Mouse (Mus musculus) olfactory bulb, adult 2 months (tissue): ENCODE measurements around the gene Mxra7. TPM values are rescaled to one million over a fixed set of nuclear protein-coding genes. Genes with fewer than 3 reads are reported as not detected.

ENCODE experiments used
- H3K27ac ChIP-seq: fragments of 200-500 bp; 2 replicates; pipeline ENCODE4 v1.5.1; 2012; ENCODE audit warnings: low read depth, low read length; ENCODE audit not compliant: insufficient read depth
- H3K4me1 ChIP-seq: fragments of 200-500 bp; 2 replicates; pipeline ENCODE4 v1.6.1; 2012; ENCODE audit warnings: low read length; ENCODE audit not compliant: control insufficient read depth, insufficient read depth
- H3K4me3 ChIP-seq: fragments of 200-500 bp; 2 replicates; pipeline ENCODE4 v1.5.1; 2012; ENCODE audit warnings: mild to moderate bottlenecking, low read depth, low read length, moderate library complexity; ENCODE audit not compliant: insufficient read depth
- CTCF ChIP-seq: fragments of 200-500 bp; IDR thresholded peaks from 2 replicates; pipeline ENCODE4 v1.5.1; 2012; ENCODE audit warnings: low read depth, mild to moderate bottlenecking, low read length, moderate library complexity; ENCODE audit not compliant: insufficient read depth
- POLR2A ChIP-seq: fragments of 200-500 bp; IDR thresholded peaks from 2 replicates; pipeline ENCODE4 v1.6.1; 2012; ENCODE audit warnings: mild to moderate bottlenecking, low read depth, low read length, moderate library complexity; ENCODE audit not compliant: insufficient read depth
- WGBS: fragments of 180-500 bp; shearing (Covaris S2); methylation state at CpG from one replicate; pipeline ENCODE4 v1.1.7; 2018; 5-methylcytosine and 5-hydroxymethylcytosine counted together
- polyA plus RNA-seq: library from polyadenylated mRNA; stranded (reverse); fragments of >200 nt; gene quantifications from 2 replicates; pipeline ENCODE4 v1.2.4, GENCODE M21; 2012; ENCODE audit warnings: low replicate concordance; ENCODE audit not compliant: missing spikeins, insufficient read depth, insufficient read length

Mxra7 gene
- polyA plus RNA-seq, 1 experiment: not detected

GRCm38 (mm10) chr11:116807116-116807515 lies 20.7 kb downstream of the Mxra7 start:
- Histone ChIP-seq H3K27ac (no peak overlapping the region), H3K4me3 (no peak overlapping the region), H3K4me1 (peaks cover 28% of the 10 kb centered on the region)
- TF ChIP-seq CTCF (no peak), POLR2A (no peak)
- 26% methylated on average over 7 of the region's 7 CpGs for WGBS

GRCm38 (mm10) chr11:116806136-116807071 lies 21.4 kb downstream of the Mxra7 start:
- peaks cover 24% of the 10 kb centered on the region for H3K4me1 ChIP-seq
- TF ChIP-seq POLR2A (no peak), CTCF (no peak)
- H3K27ac ChIP-seq: no peak overlapping the region
- no peak overlapping the region for H3K4me3 ChIP-seq
- 55% methylated on average over 15 of the region's 15 CpGs for WGBS

GRCm38 (mm10) chr11:116802709-116803108 lies 25.1 kb downstream of the Mxra7 start:
- WGBS: 88% methylated on average over 5 of the region's 5 CpGs
- H3K4me3 ChIP-seq: no peak overlapping the region

GRCm38 (mm10) chr11:116801106-116801505 lies 26.7 kb downstream of the Mxra7 start:
- 57% methylated on average over 5 of the region's 5 CpGs for WGBS
- Histone ChIP-seq H3K4me3 (no peak overlapping the region), H3K4me1 (no peaks in the 10 kb centered on the region), H3K27ac (no peak overlapping the region)
- no peak for TF ChIP-seq POLR2A

More at GRCm38 (mm10) chr11:116802709-116803108, 25.1 kb downstream of the Mxra7 start:
- H3K27ac ChIP-seq: no peak overlapping the region
- TF ChIP-seq CTCF (no peak), POLR2A (no peak)
- H3K4me1 ChIP-seq: peaks cover 4% of the 10 kb centered on the region; the same call in 1 of the 2 replicates

- Histone ChIP-seq H3K4me3 (no peak overlapping the region), H3K27ac (no peak overlapping the region), H3K4me1 (no peaks in the 10 kb centered on the region)
- TF ChIP-seq POLR2A (no peak), CTCF (no peak)
- WGBS: 48% methylated on average over 5 of the region's 5 CpGs
Measured at GRCm38 (mm10) chr11:116799364-116799763, 28.5 kb downstream of the Mxra7 start.

- 90% methylated on average over 10 of the region's 10 CpGs for WGBS
- H3K4me3 ChIP-seq: no peak overlapping the region
- H3K4me1 ChIP-seq: no peaks in the 10 kb centered on the region
- no peak for TF ChIP-seq POLR2A
- no peak for TF ChIP-seq CTCF
- no peak overlapping the region for H3K27ac ChIP-seq
Measured at GRCm38 (mm10) chr11:116784221-116784620, 43.6 kb downstream of the Mxra7 start.

GRCm38 (mm10) chr11:116782737-116783145 lies 45.1 kb downstream of the Mxra7 start:
- no peaks in the 10 kb centered on the region for H3K4me1 ChIP-seq
- WGBS: 63% methylated on average over 9 of the region's 9 CpGs
- no peak overlapping the region for H3K27ac ChIP-seq
- TF ChIP-seq POLR2A (no peak), CTCF (no peak)
- no peak overlapping the region for H3K4me3 ChIP-seq

GRCm38 (mm10) chr11:116775407-116775806 lies 52.4 kb downstream of the Mxra7 start, which contains the start of gene St6galnac1:
TSS of gene St6galnac1 (minus strand) at chr11:116775507.
- no peak within 1 kb of the TSS for H3K27ac ChIP-seq
- TF ChIP-seq CTCF (no peak), POLR2A (no peak)
- H3K4me1 ChIP-seq: no peaks in the 10 kb centered on the region
- no peak within 1 kb of the TSS for H3K4me3 ChIP-seq
- WGBS: 95% methylated on average over 7 of the region's 7 CpGs

- WGBS: 39% methylated on average over 2 of the region's 2 CpGs
- Histone ChIP-seq H3K4me1 (no peaks in the 10 kb centered on the region), H3K4me3 (no peak overlapping the region), H3K27ac (no peak overlapping the region)
- TF ChIP-seq POLR2A (no peak), CTCF (no peak)
Measured at GRCm38 (mm10) chr11:116773205-116773604, 54.6 kb downstream of the Mxra7 start.

GRCm38 (mm10) chr11:116769873-116770272 lies 58.0 kb downstream of the Mxra7 start:
- H3K4me3 ChIP-seq: no peak overlapping the region
- no peaks in the 10 kb centered on the region for H3K4me1 ChIP-seq
- 85% methylated on average over 5 of the region's 5 CpGs for WGBS
- TF ChIP-seq CTCF (no peak), POLR2A (no peak)
- no peak overlapping the region for H3K27ac ChIP-seq
